Mouse (Mus musculus) liver, embryonic 14.5 days (tissue): ENCODE results near the gene Tmem248. TPM values are rescaled to one million over a fixed set of nuclear protein-coding genes. Genes with fewer than 3 reads are reported as not detected.

Experiments used
- ATAC-seq: fragments of 200-750 bp; cut with Nextera tagmentation; 2 replicates; pipeline ENCODE4 v1.8.0; 2017; ENCODE audit warnings: moderate number of reproducible peaks, mild to moderate bottlenecking, moderate library complexity; ENCODE audit not compliant: insufficient read depth
- DNase-seq, 3 experiments: peaks; one replicate each; pipeline ENCODE4 v3.0.0-alpha.2; 2012 to 2013; ENCODE audit warnings: low read depth in 3 of 3, low spot score in 3 of 3
- H3K27ac ChIP-seq: fragments of 300-500 bp; sonication (generic); 2 replicates; pipeline ENCODE4 v1.5.1; 2014; ENCODE audit warnings: moderate library complexity, mild to moderate bottlenecking, control low read depth, inconsistent platforms
- H3K27me3 ChIP-seq: fragments of 300-500 bp; sonication (generic); 2 replicates; pipeline ENCODE4 v1.6.1; 2014; ENCODE audit warnings: mild to moderate bottlenecking, low read length, moderate library complexity; ENCODE audit not compliant: control insufficient read depth, insufficient read depth
- H3K36me3 ChIP-seq: fragments of 300-500 bp; sonication (generic); replicated peaks from 2 replicates; pipeline ENCODE4 v1.6.1; 2014; ENCODE audit warnings: low read depth; ENCODE audit not compliant: control insufficient read depth, insufficient read depth
- H3K4me1 ChIP-seq, 2 experiments: fragments of 200-500 bp in 1 of 2; fragments of 300-500 bp in 1 of 2; sonication (generic) in 1 of 2; replicated peaks; 2 replicates each; pipeline ENCODE4 v1.6.1; 2012 to 2014; ENCODE audit warnings: antibody characterized with exemption in 1 of 2, inconsistent platforms in 1 of 2, low read length in 1 of 2; ENCODE audit not compliant: control insufficient read depth in 2 of 2, insufficient read depth in 2 of 2
- H3K4me2 ChIP-seq: fragments of 300-500 bp; sonication (generic); 2 replicates; pipeline ENCODE4 v1.6.1; 2014; ENCODE audit warnings: low read depth, mild to moderate bottlenecking, control low read depth, moderate library complexity
- H3K4me3 ChIP-seq, 2 experiments: fragments of 200-500 bp in 1 of 2; fragments of 300-500 bp in 1 of 2; sonication (generic) in 1 of 2; 2 replicates each; pipeline ENCODE4 v1.5.1; 2012 to 2014; ENCODE audit warnings: low read depth in 2 of 2, low read length in 2 of 2, mild to moderate bottlenecking in 2 of 2, control low read depth in 1 of 2, inconsistent platforms in 1 of 2, moderate library complexity in 1 of 2; ENCODE audit not compliant: insufficient read depth in 1 of 2
- H3K9ac ChIP-seq: fragments of 300-500 bp; sonication (generic); replicated peaks from 2 replicates; pipeline ENCODE4 v1.6.1; 2014; ENCODE audit warnings: mild to moderate bottlenecking, control low read depth, moderate library complexity
- H3K9me3 ChIP-seq: fragments of 300-500 bp; sonication (generic); 2 replicates; pipeline ENCODE4 v1.6.1; 2016; ENCODE audit warnings: low read length, mixed read lengths; ENCODE audit not compliant: control insufficient read depth
- CTCF ChIP-seq: IDR thresholded peaks from 2 replicates; pipeline ENCODE4 v1.5.1; 2016; ENCODE audit warnings: antibody characterized with exemption, low read depth, control low read depth
- EP300 ChIP-seq: IDR thresholded peaks from 2 replicates; pipeline ENCODE4 v1.6.1; 2016; ENCODE audit warnings: antibody characterized with exemption, low read depth
- WGBS: fragments of 180-500 bp; shearing (Covaris S2); extraction: QIAGEN DNeasy Blood & Tissue Kit; methylation state at CpG from one replicate; pipeline ENCODE4 v1.1.7; 2014; ENCODE audit not compliant: insufficient replicate concordance; 5-methylcytosine and 5-hydroxymethylcytosine counted together
- polyA plus RNA-seq, 2 experiments: library from polyadenylated mRNA; depleted of rRNA in 1 of 2; stranded (reverse) in 1 of 2; unstranded in 1 of 2; fragments of >200 nt; fragmentation: Nextera tagmentation in 1 of 2; extraction: Ambion mirVana in 1 of 2; gene quantifications; 2 replicates each; pipeline versions ENCODE4 v1.2.1 to v1.2.3; 2012 to 2014

Gene Tmem248
- polyA plus RNA-seq, 2 experiments: 14.1 to 25.4 TPM

DNA sequence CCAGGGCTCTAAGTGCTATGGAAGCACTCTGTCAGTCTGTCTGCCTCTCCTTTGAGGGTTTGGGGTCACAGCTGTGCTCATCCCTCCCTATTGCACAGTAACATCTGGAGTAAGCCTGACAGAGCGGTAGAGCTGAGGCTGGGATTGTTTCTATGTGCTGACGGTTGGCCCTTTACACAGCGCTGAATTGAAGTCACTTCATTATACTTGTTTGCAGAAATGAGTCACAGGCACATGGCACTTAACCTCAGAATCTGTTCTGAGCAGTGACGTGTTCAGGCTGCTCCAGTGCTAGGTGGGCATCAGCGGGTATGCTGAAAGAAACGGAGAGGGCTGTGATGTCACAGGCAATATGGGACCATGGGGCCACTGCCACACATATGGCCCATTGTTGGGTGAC lies 56.2 kb downstream of the Tmem248 start:
- no peak for DNase-seq
- TF ChIP-seq CTCF (no peak), EP300 (no peak)
- 79% methylated on average over 6 of the region's 6 CpGs for WGBS

DNA sequence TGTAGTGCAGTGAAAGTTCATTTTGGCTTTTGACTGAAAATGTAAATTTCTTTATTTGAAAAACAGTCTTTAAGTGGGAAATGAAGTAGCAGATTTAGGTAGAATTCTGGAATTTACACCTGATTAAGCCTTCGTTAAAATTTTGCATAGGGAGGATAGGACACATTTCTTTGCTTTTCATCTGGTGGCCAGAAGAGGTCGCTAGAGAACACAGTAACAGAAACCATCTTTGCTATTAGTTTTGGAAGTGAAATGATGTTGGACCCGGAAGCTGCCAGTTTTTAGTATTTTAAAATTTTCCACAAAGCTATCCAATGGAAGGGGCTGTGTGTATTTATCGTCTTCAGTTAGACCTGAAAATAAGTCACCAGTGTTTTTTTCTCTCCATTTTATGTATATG lies 58.6 kb downstream of the Tmem248 start:
- Histone ChIP-seq H3K9me3 (no peaks in the 10 kb centered on the region), H3K9ac (no peak overlapping the region), H3K4me2 (no peak overlapping the region), H3K4me3 (no peak overlapping the region), H3K4me1 (no peaks in the 10 kb centered on the region), H3K27ac (no peak overlapping the region), H3K36me3 (peaks cover 25% of the 10 kb centered on the region), H3K27me3 (no peaks in the 10 kb centered on the region)
- ATAC-seq: no peak
- TF ChIP-seq EP300 (no peak), CTCF (peak; percentile 66; the same call in 1 of the 2 replicates)
- 42% methylated on average over 4 of the region's 4 CpGs for WGBS
- DNase-seq: peak in 1 of 3 experiments; percentile 23

More for the DNA sequence above, 56.2 kb downstream of the Tmem248 start:
- Histone ChIP-seq H3K27ac (no peak overlapping the region), H3K27me3 (no peaks in the 10 kb centered on the region), H3K36me3 (peaks cover 18% of the 10 kb centered on the region), H3K4me2 (no peak overlapping the region), H3K4me3 (no peak overlapping the region), H3K4me1 (no peaks in the 10 kb centered on the region), H3K9ac (no peak overlapping the region), H3K9me3 (no peaks in the 10 kb centered on the region)
- no peak for ATAC-seq

DNA sequence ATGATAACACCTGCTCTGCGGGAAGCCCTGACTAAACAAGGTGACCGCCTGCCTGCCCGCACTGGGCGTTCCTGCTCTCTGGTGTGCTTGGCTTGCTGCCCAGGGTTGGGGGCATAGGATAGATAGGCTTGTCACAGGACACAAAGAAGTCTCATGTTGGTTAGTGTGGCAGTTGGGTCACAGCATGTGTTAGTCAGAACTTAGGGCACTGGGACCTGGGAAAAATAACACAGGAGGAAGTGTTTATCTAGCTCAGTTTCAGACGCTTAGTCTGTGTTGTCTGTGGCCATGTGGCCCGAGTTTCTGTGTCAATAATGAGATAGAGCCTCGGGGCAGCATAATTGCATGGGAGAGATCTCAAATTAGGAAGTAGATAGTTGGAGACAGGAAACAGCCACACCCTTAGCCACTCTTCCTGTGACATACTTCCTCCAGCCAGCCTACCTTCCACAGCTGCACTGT lies 61.2 kb downstream of the Tmem248 start:
- 42% methylated on average over 7 of the region's 7 CpGs for WGBS
- no peak overlapping the region for H3K27ac ChIP-seq
- peaks cover 20% of the 10 kb centered on the region for H3K36me3 ChIP-seq
- no peak overlapping the region for H3K4me2 ChIP-seq
- TF ChIP-seq CTCF (no peak), EP300 (no peak)
- no peaks in the 10 kb centered on the region for H3K27me3 ChIP-seq
- ATAC-seq: 0 out of 2 replicates have a peak, but pooled peaks have one; percentile 26
- H3K4me1 ChIP-seq: no peaks in the 10 kb centered on the region
- DNase-seq: no peak
- H3K9me3 ChIP-seq: no peaks in the 10 kb centered on the region
- no peak overlapping the region for H3K9ac ChIP-seq
- H3K4me3 ChIP-seq: no peak overlapping the region

DNA sequence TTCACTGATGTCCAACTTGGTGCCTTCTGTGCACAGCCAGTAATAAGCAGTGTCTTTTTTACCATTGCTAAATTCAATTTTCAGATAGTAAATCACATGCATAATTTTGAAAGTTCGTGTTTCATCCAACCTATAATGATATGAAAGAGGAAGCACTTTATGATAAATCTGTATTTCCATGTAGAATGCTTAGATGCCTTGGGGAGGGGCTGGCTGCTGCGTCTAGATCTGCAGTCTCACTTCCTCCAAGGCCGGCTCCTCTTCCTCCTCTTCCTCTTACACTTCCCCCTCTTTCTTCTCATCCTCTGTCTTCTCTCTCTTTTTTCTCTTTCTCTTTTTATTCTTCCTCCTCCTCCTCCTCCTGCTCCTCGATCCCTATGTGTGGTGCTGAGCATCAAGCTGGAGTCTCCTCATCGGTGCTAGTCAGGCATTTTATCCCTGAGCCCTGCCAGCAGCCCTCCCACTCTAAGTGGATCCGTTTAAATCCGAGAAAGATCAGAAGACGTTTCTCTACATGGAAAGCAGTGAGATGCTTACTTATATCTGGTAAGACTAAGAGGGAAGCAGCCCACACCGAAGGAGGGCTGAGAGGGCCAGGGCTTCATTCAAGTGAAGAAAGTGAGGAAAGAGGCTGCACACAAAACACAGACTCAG lies 66.3 kb downstream of the Tmem248 start:
- no peak for TF ChIP-seq EP300
- TF ChIP-seq CTCF: no peak
- no peak overlapping the region for H3K9ac ChIP-seq
- H3K36me3 ChIP-seq: peaks cover 5% of the 10 kb centered on the region
- H3K9me3 ChIP-seq: no peaks in the 10 kb centered on the region
- ATAC-seq: no peak
- no peak overlapping the region for H3K4me2 ChIP-seq
- no peaks in the 10 kb centered on the region for H3K4me1 ChIP-seq
- 79% methylated on average over 9 of the region's 9 CpGs for WGBS
- no peaks in the 10 kb centered on the region for H3K27me3 ChIP-seq
- no peak overlapping the region for H3K4me3 ChIP-seq
- H3K27ac ChIP-seq: no peak overlapping the region
- no peak for DNase-seq

DNA sequence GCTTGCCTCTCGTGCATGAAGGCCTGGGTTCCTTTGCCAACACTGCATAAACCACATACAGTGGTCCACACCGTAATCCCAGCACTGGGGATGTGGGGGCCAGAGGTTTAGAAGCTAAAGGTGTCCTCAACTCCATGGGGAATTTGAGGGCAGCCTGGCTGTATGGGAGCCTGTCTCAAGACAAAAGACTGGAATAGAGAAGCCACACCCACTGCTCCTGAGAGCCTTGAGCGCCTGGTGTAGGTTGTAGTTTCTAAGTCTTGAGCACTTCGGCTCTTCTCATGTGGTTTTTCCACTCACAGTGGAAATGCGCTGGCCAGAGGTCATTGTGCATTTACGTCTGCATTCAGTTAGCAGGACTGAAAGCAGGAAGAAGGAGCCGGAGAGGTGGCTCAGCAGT lies 71.2 kb downstream of the Tmem248 start:
- H3K4me1 ChIP-seq: no peaks in the 10 kb centered on the region
- no peak overlapping the region for H3K4me3 ChIP-seq
- H3K9ac ChIP-seq: no peak overlapping the region
- TF ChIP-seq CTCF (no peak), EP300 (no peak)
- ATAC-seq (no peak), DNase-seq (no peak)
- H3K27ac ChIP-seq: no peak overlapping the region
- H3K27me3 ChIP-seq: no peaks in the 10 kb centered on the region
- 82% methylated on average over 7 of the region's 7 CpGs for WGBS
- H3K36me3 ChIP-seq: peaks cover 3% of the 10 kb centered on the region
- H3K9me3 ChIP-seq: no peaks in the 10 kb centered on the region
- H3K4me2 ChIP-seq: no peak overlapping the region
